Mouse (Mus musculus) colon, adult 2 months (tissue): ENCODE measurements around the gene Lce1c. TPM values are rescaled to one million over a fixed set of nuclear protein-coding genes. Genes with fewer than 3 reads are reported as not detected.

Source experiments
- polyA plus RNA-seq: library from polyadenylated mRNA; depleted of rRNA; stranded (reverse); fragments of >200 nt; gene quantifications from 2 replicates; pipeline ENCODE4 v1.2.3, GENCODE M21; 2012; rRNA removed

Lce1c gene
- polyA plus RNA-seq: not detected in 2 replicates

DNA sequence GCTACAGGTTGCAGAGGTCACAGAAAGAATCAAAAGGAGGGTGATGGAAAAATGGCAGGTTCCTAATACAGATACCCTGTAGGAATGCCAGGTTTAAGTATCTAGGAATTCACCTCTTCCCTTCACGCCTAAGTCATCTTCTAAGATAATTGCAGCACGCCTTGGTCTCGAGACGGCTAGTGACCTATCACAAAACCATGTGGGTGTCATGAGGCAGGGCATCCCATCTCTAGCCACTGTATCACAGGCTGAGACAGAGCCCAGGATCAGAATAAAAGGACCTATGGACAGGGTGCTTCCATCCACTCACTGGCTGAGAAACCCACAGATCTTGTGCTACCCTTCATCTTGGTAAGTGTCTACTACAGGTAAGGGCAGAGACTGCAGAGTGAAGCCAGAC, at the start of gene Lce1c:
TSS of gene Lce1c (plus strand) at position 301 of the 400 bp plus-strand sequence.

GRCm38 (mm10) chr3:92648207-92648606, 30.8 kb upstream of the Lce1c start, which contains the start of gene Lce1a1:
Gene Lce1a1, minus strand, starts transcription at chr3:92648307.

GRCm38 (mm10) chr3:92656826-92657225, 22.2 kb upstream of the Lce1c start, which contains the start of gene Lce1b:
Gene Lce1b, minus strand, starts transcription at chr3:92656926.

DNA sequence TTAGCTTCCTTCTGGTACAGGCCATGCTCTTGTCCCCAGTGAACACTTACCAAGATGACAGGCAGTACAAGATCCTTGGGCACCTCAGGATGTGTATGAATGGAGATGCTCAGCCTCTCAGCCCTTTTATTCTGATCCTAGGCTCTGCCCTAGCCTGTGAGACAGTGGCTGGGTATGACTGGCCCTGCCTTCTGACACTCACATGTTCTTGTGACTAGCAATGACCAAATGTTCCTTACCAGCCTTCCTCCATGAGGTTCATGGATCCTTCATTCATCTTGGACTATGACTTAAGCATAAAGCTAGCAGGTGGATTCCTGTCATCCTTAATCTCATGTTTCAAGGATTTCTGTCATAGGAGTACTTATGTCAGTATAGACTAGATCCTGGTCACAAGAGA, 8.8 kb upstream of the Lce1c start, which contains the start of gene Lce1a2:
TSS of gene Lce1a2 (minus strand) at position 101 of the 400 bp plus-strand sequence.

GRCm38 (mm10) chr3:92687110-92687509, 8.1 kb downstream of the Lce1c start, which contains the start of gene Lce1d:
Gene Lce1d, minus strand, starts transcription at chr3:92687210.

GRCm38 (mm10) chr3:92708974-92709373, 29.9 kb downstream of the Lce1c start, which contains the start of gene Lce1e:
Gene Lce1e, minus strand, starts transcription at chr3:92709074.

DNA sequence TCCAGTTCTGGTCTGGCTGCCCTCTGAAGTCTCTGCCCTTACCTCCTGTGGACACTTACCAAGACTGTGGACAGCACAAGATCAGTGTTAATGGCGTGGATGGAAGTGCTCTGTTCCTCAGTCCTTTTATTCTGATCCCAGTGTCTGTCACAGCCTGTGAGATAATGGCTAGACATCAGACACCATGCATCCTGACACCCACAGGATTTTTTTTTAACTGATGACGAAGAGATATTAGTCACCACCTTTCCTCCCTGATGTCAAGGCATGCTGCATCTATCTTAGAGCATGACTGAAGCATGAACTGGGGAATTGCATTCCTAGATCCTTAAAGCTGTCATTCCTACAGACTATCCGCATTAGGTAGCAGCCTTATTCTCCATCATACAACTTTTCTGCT, 41.2 kb downstream of the Lce1c start, which contains the start of gene Lce1f:
TSS of gene Lce1f (minus strand) at position 101 of the 400 bp plus-strand sequence.

Other genes starting within 250 kb of the Lce1c start
- 4.5 and 8.2 TPM in 2 replicates for gene Gm9774, start 249.8 kb upstream of the Lce1c start, polyA plus RNA-seq
- gene Sprr2k, start 246.7 kb upstream of the Lce1c start, polyA plus RNA-seq: not detected in 2 replicates
- not detected in 2 replicates for gene Sprr1b, start 240.5 kb upstream of the Lce1c start, polyA plus RNA-seq
- gene Sprr3, start 220.5 kb upstream of the Lce1c start, polyA plus RNA-seq: not detected in 2 replicates
- 27.3 and 33.0 TPM in 2 replicates for gene Sprr1a, start 193.4 kb upstream of the Lce1c start, polyA plus RNA-seq
- gene Sprr4, start 178.8 kb upstream of the Lce1c start, polyA plus RNA-seq: not detected in 2 replicates
- not detected in 2 replicates for gene 2310046K23Rik, start 144.7 kb upstream of the Lce1c start, polyA plus RNA-seq
- gene Ivl, start 105.5 kb upstream of the Lce1c start, polyA plus RNA-seq: not detected in 2 replicates
- gene Smcp, start 90.2 kb upstream of the Lce1c start, polyA plus RNA-seq: not detected in 2 replicates
- not detected in 2 replicates for gene 2210017I01Rik, start 71.8 kb upstream of the Lce1c start, polyA plus RNA-seq
- not detected in 2 replicates for gene Lce6a, start 57.6 kb upstream of the Lce1c start, polyA plus RNA-seq
- gene Lce1a1, start 30.9 kb upstream of the Lce1c start, polyA plus RNA-seq: not detected in 2 replicates
- gene Lce1b, start 22.3 kb upstream of the Lce1c start, polyA plus RNA-seq: not detected in 2 replicates
- gene Lce1a2, start 8.9 kb upstream of the Lce1c start, polyA plus RNA-seq: not detected in 2 replicates
- gene Lce1d, start 8.0 kb downstream of the Lce1c start, polyA plus RNA-seq: not detected in 2 replicates
- not detected in 2 replicates for gene Lce1e, start 29.8 kb downstream of the Lce1c start, polyA plus RNA-seq
- not detected in 2 replicates for gene Lce1f, start 41.1 kb downstream of the Lce1c start, polyA plus RNA-seq
- not detected in 2 replicates for gene Gm38119, start 59.8 kb downstream of the Lce1c start, polyA plus RNA-seq
- gene Lce1g, start 73.1 kb downstream of the Lce1c start, polyA plus RNA-seq: not detected in 2 replicates
- gene Lce1h, start 85.8 kb downstream of the Lce1c start, polyA plus RNA-seq: not detected in 2 replicates
- not detected in 2 replicates for gene Lce1i, start 99.7 kb downstream of the Lce1c start, polyA plus RNA-seq
- not detected in 2 replicates for gene Lce1j, start 111.3 kb downstream of the Lce1c start, polyA plus RNA-seq
- gene Lce1k, start 128.6 kb downstream of the Lce1c start, polyA plus RNA-seq: not detected in 2 replicates
- not detected in 2 replicates for gene Kprp, start 148.0 kb downstream of the Lce1c start, polyA plus RNA-seq
- gene Lce1l, start 172.0 kb downstream of the Lce1c start, polyA plus RNA-seq: not detected in 2 replicates
- gene 2310050C09Rik, start 191.0 kb downstream of the Lce1c start, polyA plus RNA-seq: not detected in 2 replicates
- gene Lce3a, start 247.0 kb downstream of the Lce1c start, polyA plus RNA-seq: not detected in 2 replicates